Mouse (Mus musculus): ENCODE data around the gene Ppa2. TPM values are rescaled to one million over a fixed set of nuclear protein-coding genes. Genes with fewer than 3 reads are reported as not detected.

Gene Ppa2
- polyA plus RNA-seq (2016; fragmentation: Nextera tagmentation; extraction: Ambion mirVana), result 87.0 and 91.5 TPM in 2 replicates

- DNase-seq (ENCODE audit: extremely low spot score, low spot score), result peak; percentile 87
- WGBS, result under 1% methylated on average over 89 of the region's 95 CpGs
Measured at GRCm38 (mm10) chr3:133309954-133310808, at the start of gene Ppa2. Gene Ppa2 (plus strand): TSS chr3:133310110.

DNA sequence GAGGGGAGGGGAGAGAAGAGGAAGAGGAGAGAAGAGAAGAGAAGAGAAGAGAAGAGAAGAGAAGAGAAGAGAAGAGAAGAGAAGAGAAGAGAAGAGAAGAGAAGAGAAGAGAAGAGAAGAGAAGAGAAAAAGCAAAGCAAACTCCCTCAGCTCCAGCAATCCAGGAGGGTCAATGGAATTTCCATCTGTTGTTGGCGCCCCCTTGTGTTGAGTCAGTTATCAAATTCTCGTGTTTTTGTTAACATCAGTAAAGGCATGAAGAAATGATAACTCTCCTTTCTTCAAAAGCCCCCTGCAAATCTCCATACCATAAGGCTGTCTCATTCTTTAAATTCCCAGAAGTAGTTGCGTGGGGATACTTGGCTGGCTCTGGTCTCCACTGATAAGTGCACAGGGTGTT, 38.0 kb upstream of the Ppa2 start:
- Histone ChIP-seq H3K9me3 (no peaks in the 10 kb centered on the region), H3K27ac (no peak overlapping the region), H3K27me3 (ENCODE audit: poor library complexity, severe bottlenecking) (no peaks in the 10 kb centered on the region), H3K36me3 (replicated peaks) (no peaks in the 10 kb centered on the region), H3K4me3 (no peak overlapping the region), H3K4me1 (no peaks in the 10 kb centered on the region)
- 23% methylated on average over 3 of the region's 3 CpGs for WGBS
- DNase-seq (ENCODE audit: extremely low spot score, low spot score), result peak; percentile 39

More at GRCm38 (mm10) chr3:133309954-133310808, at the start of gene Ppa2:
- Histone ChIP-seq H3K27ac (peak within 1 kb of the TSS; percentile 98), H3K27me3 (ENCODE audit: poor library complexity, severe bottlenecking) (no peaks in the 10 kb centered on the region), H3K4me3 (peak within 1 kb of the TSS; percentile 78), H3K36me3 (replicated peaks) (peaks cover 8% of the 10 kb centered on the region), H3K9me3 (peaks cover 21% of the 10 kb centered on the region; the same call in 1 of the 2 replicates), H3K4me1 (peaks cover 14% of the 10 kb centered on the region)

DNA sequence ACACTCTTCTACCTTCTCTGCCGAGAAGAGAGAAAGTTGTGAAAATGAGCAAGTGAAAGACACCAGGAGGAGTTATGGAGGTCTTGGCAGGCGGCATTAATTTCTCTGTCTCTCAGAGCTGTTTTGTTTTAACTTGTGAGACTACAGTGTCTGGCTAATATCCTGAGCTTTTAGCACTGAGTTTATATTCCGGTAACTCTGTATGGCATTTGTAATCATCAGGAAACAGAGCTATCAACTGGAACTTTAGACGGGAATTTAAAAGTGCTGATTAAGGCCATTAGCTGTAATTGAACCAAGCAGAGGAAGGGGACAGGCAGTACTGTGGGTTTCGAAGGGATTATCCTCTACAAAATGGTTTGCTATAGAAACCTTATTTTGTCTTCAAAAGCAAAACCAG, 25.3 kb upstream of the Ppa2 start:
- WGBS, result 85% methylated on average over 5 of the region's 5 CpGs
- Histone ChIP-seq H3K4me3 (no peak overlapping the region), H3K27ac (no peak overlapping the region), H3K4me1 (peaks cover 7% of the 10 kb centered on the region), H3K27me3 (ENCODE audit: poor library complexity, severe bottlenecking) (no peaks in the 10 kb centered on the region), H3K9me3 (no peaks in the 10 kb centered on the region), H3K36me3 (replicated peaks) (no peaks in the 10 kb centered on the region)
- DNase-seq (ENCODE audit: extremely low spot score, low spot score), result no peak

DNA sequence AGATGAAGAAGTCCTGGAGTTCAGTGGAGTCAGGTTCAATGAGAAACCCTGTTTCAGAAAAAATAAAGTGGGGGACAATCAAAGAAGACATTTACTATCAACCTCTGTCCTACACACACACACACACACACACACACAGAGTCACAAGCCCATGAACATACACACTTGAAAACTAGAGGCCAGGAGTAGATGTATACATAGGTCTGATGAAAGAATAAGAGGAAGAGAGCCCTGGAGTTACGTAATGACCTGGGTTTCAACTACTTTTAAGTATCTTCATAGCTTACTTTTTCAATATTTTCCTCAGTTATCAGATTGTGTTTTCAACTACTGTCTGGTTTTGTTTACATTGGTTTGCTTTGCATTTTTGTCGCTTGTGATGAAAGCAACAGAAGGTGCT, 21.1 kb upstream of the Ppa2 start:
- H3K4me1 ChIP-seq, result peaks cover 7% of the 10 kb centered on the region

GRCm38 (mm10) chr3:133304328-133304727, 5.6 kb upstream of the Ppa2 start:
- Histone ChIP-seq H3K4me3 (no peak overlapping the region), H3K9me3 (peaks cover 27% of the 10 kb centered on the region; the same call in 1 of the 2 replicates), H3K4me1 (no peaks in the 10 kb centered on the region), H3K27me3 (ENCODE audit: poor library complexity, severe bottlenecking) (no peaks in the 10 kb centered on the region), H3K27ac (no peak overlapping the region), H3K36me3 (replicated peaks) (peaks cover 3% of the 10 kb centered on the region)
- no peak for DNase-seq (ENCODE audit: extremely low spot score, low spot score)
- WGBS, result 97% methylated on average over 3 of the region's 3 CpGs

More for the DNA sequence above, 21.1 kb upstream of the Ppa2 start:
- Histone ChIP-seq H3K9me3 (no peaks in the 10 kb centered on the region; the same call in 1 of the 2 replicates), H3K4me3 (no peak overlapping the region), H3K27ac (no peak overlapping the region), H3K36me3 (replicated peaks) (no peaks in the 10 kb centered on the region), H3K27me3 (ENCODE audit: poor library complexity, severe bottlenecking) (no peaks in the 10 kb centered on the region)
- no peak for DNase-seq (ENCODE audit: extremely low spot score, low spot score)
- WGBS, result 85% methylated on average over 2 of the region's 2 CpGs

DNA sequence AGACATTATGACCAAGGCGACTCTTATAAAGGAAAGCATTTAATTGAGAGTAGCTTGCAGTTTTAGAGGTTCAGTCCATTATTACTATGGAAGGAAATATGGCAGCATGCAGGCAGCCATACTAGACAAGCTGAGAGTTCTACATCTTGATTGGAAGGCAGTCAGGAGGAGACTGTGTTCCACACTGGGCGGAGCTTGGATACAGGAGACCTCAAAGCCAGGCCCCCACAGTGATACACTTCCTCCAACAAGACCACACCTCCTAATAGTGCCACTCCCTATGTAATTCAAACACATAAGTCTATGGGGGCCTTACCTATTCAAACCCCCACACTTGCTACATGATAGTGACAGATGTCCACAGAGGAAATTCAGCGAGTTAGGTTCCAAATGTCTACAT, 1.5 kb upstream of the Ppa2 start:
- Histone ChIP-seq H3K4me1 (peaks cover 14% of the 10 kb centered on the region), H3K4me3 (no peak overlapping the region), H3K27ac (no peak overlapping the region), H3K9me3 (peaks cover 21% of the 10 kb centered on the region; the same call in 1 of the 2 replicates), H3K36me3 (replicated peaks) (peaks cover 8% of the 10 kb centered on the region), H3K27me3 (ENCODE audit: poor library complexity, severe bottlenecking) (no peaks in the 10 kb centered on the region)
- DNase-seq (ENCODE audit: extremely low spot score, low spot score), result no peak
- 95% methylated on average over 3 of the region's 3 CpGs for WGBS

DNA sequence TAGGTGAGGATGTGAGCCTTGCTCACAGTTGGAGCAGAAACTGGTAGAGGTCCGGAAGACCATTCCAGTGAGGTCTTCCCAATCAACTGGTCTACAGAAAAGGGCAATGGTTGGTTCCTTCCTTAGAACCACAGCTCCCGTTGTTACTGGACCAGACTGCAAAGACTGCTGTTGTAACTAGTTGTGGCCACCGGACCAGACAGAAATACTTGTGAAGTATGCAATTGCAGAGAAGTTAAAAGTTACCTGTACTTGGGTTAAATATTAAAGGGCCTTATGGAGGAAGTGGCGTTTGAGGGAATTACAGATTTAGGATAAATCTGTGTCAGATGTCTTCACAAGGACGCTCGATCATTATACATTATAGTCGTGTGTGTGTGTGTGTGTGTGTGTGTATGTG, 551 bp upstream of the Ppa2 start:
- Histone ChIP-seq H3K27me3 (ENCODE audit: poor library complexity, severe bottlenecking) (no peaks in the 10 kb centered on the region), H3K4me3 (peak overlapping the region; percentile 78; the same call in 1 of the 2 replicates), H3K4me1 (peaks cover 14% of the 10 kb centered on the region), H3K36me3 (replicated peaks) (peaks cover 8% of the 10 kb centered on the region), H3K27ac (no peak overlapping the region), H3K9me3 (peaks cover 21% of the 10 kb centered on the region; the same call in 1 of the 2 replicates)
- no peak for DNase-seq (ENCODE audit: extremely low spot score, low spot score)
- 93% methylated on average over 7 of the region's 7 CpGs for WGBS

DNA sequence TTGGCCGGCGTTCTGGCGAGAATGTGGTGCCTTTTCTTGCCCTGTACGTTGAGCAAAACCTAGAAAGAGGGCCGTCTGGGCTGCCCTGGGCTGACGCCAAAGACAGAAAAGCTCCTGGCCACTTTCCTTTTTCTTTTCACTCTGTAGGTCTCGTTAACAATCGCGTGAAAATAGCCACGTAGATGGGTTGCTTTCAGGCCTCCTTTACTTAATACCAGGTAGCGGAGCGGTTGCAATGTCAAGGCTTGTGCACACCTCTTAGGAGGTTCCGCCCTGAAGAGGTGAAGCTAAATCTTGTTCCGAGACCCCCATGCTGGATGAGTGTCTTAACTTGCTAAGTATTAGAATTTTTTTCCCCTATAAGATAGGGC, 884 bp downstream of the Ppa2 start:
- H3K27ac ChIP-seq, result peak overlapping the region; percentile 98
- H3K4me3 ChIP-seq, result peak overlapping the region; percentile 78
- H3K9me3 ChIP-seq, result peaks cover 21% of the 10 kb centered on the region; the same call in 1 of the 2 replicates
- H3K36me3 ChIP-seq (replicated peaks), result peaks cover 8% of the 10 kb centered on the region
- H3K27me3 ChIP-seq (ENCODE audit: poor library complexity, severe bottlenecking), result no peaks in the 10 kb centered on the region
- DNase-seq (ENCODE audit: extremely low spot score, low spot score), result no peak
- 20% methylated on average over 14 of the region's 14 CpGs for WGBS
- peaks cover 14% of the 10 kb centered on the region for H3K4me1 ChIP-seq

DNA sequence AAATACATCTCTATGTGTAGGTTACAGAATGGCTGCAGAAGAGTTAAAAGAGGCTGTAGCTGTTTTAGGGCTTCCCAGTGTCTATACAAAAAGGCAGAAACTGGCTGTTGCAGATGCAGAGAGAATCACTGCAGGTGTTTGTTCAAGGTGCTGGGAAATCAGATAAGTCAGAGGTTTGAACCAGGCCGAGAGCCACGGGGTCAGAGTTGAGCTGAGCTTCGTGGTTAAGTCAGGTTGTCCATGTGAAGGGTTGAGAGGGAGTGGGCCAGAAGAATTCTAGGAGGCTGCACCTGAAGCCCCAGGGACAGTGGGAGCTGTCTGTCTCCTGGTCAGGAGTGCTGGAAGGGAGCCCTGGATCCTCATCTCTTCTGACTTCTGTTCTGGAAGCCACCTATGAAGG, 2.4 kb downstream of the Ppa2 start:
- Histone ChIP-seq H3K27ac (no peak overlapping the region), H3K9me3 (peaks cover 18% of the 10 kb centered on the region; the same call in 1 of the 2 replicates), H3K27me3 (ENCODE audit: poor library complexity, severe bottlenecking) (no peaks in the 10 kb centered on the region), H3K4me3 (no peak overlapping the region), H3K4me1 (peaks cover 14% of the 10 kb centered on the region), H3K36me3 (replicated peaks) (peaks cover 11% of the 10 kb centered on the region)
- DNase-seq (ENCODE audit: extremely low spot score, low spot score), result no peak
- WGBS, result 85% methylated on average over 3 of the region's 3 CpGs

DNA sequence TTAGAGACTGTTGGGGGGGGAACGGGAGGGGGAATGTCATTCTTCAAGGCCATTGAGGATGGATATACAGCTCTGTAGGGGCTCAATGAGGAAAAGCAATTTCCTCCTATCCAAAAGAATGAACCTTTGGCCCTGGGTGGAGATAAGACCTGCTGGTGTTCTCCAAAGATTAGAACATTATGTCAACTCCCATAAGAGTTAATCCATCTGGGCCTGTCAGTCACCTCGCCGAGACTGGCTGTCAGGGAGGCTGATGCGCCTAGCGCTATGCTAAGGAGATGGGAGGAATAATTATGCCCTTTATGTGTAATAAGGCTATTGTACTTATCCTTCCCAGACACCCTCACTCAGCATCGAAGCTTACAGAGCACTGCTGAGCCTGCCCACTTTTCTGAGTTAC, 2.9 kb downstream of the Ppa2 start:
- 82% methylated on average over 6 of the region's 6 CpGs for WGBS
- no peaks in the 10 kb centered on the region for H3K27me3 ChIP-seq (ENCODE audit: poor library complexity, severe bottlenecking)
- H3K36me3 ChIP-seq (replicated peaks), result peaks cover 11% of the 10 kb centered on the region
- H3K4me3 ChIP-seq, result no peak overlapping the region
- H3K9me3 ChIP-seq, result peaks cover 14% of the 10 kb centered on the region; the same call in 1 of the 2 replicates
- peaks cover 14% of the 10 kb centered on the region for H3K4me1 ChIP-seq
- no peak overlapping the region for H3K27ac ChIP-seq
- no peak for DNase-seq (ENCODE audit: extremely low spot score, low spot score)

DNA sequence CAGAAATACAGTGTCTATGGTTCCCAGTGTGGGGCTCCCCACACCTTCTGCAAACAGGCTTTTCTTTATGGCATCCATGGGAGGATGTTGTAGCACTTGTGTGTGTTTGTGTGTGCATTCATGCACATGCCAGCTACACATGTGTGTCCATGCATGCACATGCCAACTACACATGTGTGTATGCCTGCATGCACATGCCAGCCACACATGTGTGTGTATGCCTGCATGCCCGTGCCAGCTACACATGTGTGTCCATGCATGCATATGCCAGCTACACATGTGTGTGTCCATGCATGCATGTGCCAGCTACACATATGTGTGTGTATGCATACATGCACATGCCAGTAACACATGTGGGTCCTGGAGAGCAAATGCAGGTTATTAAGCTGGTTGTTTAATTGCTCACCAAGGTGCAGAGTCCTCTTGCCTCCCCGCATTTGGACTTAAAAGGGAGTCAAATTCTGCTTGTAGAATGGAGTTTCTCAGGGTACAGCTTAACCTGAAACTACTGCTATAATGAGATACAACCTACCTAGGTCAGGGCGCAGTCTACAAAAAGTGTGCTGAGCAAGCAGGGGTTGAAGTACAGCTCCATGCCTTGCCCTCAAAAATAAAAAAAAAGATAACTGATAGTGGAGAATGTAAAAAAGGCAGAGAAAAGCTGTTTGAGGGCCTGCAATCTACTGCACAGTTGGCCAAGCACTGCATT, 3.7 kb downstream of the Ppa2 start:
- Histone ChIP-seq H3K4me1 (peaks cover 14% of the 10 kb centered on the region), H3K9me3 (peaks cover 8% of the 10 kb centered on the region; the same call in 1 of the 2 replicates), H3K36me3 (replicated peaks) (peaks cover 11% of the 10 kb centered on the region), H3K27me3 (ENCODE audit: poor library complexity, severe bottlenecking) (no peaks in the 10 kb centered on the region), H3K4me3 (no peak overlapping the region), H3K27ac (no peak overlapping the region)
- 97% methylated on average over 3 of the region's 3 CpGs for WGBS
- DNase-seq (ENCODE audit: extremely low spot score, low spot score), result no peak

DNA sequence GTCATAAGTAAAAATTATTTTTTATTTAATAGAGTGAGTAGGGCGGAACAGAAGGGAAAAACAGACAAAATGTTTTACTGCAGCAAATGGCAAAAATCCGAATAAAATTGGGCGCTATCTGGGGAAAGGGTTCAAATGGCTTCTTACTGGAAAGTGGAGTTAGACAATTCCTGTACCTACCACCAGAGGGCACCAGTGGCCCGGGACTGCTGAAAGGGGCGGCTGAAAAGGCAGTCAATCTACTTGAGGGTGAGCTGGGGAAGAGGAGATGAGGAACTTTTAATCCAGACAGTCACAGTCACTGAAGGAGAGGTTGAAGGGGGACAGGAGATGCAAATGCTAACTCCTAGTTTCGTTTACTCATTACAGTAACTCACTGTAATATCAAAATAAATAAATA, 4.6 kb downstream of the Ppa2 start:
- DNase-seq (ENCODE audit: extremely low spot score, low spot score), result peak; percentile 69
- Histone ChIP-seq H3K36me3 (replicated peaks) (peaks cover 7% of the 10 kb centered on the region), H3K9me3 (no peaks in the 10 kb centered on the region; the same call in 1 of the 2 replicates), H3K4me3 (no peak overlapping the region), H3K27me3 (ENCODE audit: poor library complexity, severe bottlenecking) (no peaks in the 10 kb centered on the region), H3K27ac (no peak overlapping the region), H3K4me1 (peaks cover 14% of the 10 kb centered on the region)
- 41% methylated on average over 6 of the region's 6 CpGs for WGBS

DNA sequence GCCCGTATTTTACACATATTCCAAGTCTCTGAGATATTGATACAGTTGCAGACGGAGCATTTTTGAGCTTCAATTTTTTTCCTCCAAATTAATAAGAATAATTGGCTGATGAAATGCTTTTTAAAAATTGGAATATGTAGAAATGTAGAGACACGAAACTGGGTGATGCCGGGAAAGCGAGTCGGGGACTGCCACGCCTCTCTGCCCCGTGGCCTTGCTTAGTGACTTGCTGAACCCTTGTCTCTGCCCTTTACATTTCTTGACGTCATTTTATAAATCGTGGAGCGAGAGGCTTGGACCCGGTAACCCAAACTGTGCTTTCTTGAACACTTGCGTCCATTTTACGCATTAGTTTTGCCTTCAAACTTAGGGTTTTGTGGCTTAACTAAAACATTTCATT, 5.1 kb downstream of the Ppa2 start:
- peaks cover 5% of the 10 kb centered on the region; the same call in 1 of the 2 replicates for H3K36me3 ChIP-seq (replicated peaks)
- no peak for DNase-seq (ENCODE audit: extremely low spot score, low spot score)
- WGBS, result 97% methylated on average over 14 of the region's 14 CpGs

More for the DNA sequence above, 5.1 kb downstream of the Ppa2 start:
- Histone ChIP-seq H3K4me3 (no peak overlapping the region), H3K27me3 (ENCODE audit: poor library complexity, severe bottlenecking) (no peaks in the 10 kb centered on the region), H3K27ac (no peak overlapping the region), H3K4me1 (peaks cover 10% of the 10 kb centered on the region), H3K9me3 (no peaks in the 10 kb centered on the region)
